Mouse (Mus musculus) CD8-positive naive resting alpha-beta T cell, adult 2 months (primary cell): ENCODE data around the gene Gm28230.

Source experiments
- DNase-seq, 2 experiments: peaks; one replicate each; pipeline ENCODE4 v3.0.0; 2022; ENCODE audit warnings: low read depth in 2 of 2, low spot score in 2 of 2

Gm28230 gene

GRCm38 (mm10) chr2:74722949-74723348, 3.6 kb upstream of the Gm28230 start:
- no peak for DNase-seq

- DNase-seq: no peak
These were observed 2.1 kb upstream of the Gm28230 start for GRCm38 (mm10) chr2:74724244-74725015.

DNA sequence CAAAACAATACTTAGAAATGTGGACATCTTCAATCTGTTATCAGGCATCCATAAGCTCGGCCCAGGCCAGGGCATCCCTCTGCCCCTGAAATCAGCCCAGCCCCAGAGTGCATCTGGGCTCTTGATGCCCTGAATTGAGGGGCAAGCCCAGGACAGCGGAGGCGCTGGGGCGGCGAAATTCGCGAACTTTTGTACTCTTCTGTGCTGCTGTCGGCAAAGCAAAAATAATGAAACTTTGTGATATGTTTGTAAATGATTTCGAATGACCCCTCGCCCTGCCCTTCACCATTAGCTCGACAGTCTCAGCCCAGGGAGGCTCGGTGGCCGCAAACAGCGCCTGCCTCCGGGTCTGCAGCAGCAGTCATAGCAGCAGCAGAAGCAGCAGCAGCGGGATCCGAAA, 1.4 kb upstream of the Gm28230 start:
- no peak for DNase-seq

DNA sequence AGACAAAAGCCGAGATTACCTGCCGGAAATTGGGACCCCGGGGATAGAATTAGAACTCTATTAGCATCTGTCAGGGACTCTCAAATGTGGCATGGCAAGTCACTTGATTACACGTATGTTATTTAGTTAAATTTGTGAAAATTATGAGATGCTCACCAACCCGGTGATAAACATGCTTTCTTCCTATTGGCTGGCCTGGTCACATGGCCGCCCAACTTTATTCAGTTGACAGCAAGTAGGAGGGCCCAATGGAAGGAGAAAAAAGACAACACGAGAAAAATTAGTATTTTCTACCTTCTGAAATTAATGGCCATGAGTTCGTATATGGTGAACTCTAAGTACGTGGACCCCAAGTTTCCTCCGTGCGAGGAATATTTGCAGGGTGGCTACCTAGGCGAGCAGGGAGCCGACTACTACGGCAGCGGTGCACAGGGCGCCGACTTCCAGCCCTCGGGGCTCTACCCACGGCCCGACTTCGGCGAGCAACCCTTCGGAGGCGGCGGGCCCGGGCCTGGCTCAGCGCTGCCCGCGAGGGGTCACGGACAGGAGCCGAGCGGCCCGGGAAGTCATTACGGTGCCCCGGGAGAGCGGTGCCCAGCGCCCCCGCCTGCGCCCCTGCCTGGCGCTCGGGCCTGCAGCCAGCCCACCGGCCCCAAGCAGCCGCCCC, 578 bp downstream of the Gm28230 start:
- no peak for DNase-seq

GRCm38 (mm10) chr2:74727640-74728302, 1.2 kb downstream of the Gm28230 start:
- DNase-seq: no peak

DNA sequence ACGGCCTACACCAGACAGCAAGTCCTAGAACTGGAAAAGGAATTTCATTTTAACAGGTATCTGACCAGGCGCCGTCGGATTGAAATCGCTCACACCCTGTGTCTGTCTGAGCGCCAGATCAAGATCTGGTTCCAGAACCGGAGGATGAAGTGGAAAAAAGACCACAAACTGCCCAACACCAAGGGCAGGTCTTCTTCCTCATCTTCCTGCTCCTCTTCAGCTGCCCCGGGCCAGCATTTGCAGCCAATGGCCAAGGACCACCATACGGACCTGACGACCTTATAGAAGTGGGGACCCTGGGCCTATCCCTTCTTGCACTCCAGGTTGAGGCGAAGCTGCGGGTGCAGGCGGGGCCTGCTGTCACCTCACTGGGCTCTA, 1.8 kb downstream of the Gm28230 start:
- DNase-seq: no peak

GRCm38 (mm10) chr2:74730331-74730730, 3.8 kb downstream of the Gm28230 start:
- DNase-seq: no peak

DNA sequence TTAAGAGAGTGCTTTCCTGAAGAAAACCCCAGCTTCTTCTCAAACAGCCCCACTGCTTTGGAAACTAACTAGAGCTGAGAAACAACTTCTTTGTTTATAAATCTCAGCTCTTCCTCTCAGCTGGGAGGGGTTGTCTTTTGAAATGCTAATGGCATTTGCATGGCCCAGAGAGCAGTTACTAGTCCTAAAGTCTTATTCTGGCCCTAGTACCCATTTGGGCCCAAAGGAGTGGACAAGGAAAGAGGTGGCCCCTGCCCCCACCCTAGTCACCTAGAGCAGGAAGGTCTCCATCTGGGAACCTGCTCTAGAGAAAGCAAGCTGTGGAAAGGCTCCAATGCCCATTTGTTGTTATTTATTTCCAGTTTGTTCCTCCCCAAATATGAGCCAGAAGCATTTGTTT, 4.5 kb downstream of the Gm28230 start:
- DNase-seq: no peak

DNA sequence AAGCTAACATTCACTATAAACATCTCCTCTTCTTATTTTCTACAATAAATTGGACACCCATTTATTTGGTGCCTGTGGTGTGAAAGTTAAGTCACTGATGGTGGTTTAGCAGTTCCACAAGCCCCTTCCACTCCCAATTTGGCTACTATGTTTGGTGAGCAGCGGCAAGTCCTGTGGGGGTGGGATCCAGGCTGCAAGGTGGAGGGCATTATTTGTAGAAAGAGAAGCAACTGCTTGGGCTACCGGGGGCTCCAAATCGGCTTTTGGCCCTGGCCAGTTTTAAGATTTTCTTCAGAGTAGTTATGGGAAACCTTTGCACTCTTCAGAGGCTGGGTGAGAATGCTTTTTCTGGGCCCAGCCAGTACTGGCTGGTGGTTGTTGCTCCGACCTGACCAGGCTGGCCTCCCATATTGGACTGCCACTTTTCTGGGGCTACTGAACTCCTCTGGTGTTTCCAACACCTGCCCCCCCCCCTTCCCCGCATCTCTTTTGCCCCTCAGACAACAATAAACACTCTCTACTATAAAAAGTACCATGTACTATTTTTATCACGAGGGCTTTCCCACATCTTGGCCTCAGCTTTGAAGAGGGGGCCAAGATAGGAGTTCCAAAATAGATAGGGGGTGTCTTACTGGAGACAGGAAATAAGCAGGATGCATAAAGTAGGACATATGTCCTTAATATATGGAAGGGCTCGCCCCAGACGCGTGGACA, 5.4 kb downstream of the Gm28230 start:
- no peak for DNase-seq

DNA sequence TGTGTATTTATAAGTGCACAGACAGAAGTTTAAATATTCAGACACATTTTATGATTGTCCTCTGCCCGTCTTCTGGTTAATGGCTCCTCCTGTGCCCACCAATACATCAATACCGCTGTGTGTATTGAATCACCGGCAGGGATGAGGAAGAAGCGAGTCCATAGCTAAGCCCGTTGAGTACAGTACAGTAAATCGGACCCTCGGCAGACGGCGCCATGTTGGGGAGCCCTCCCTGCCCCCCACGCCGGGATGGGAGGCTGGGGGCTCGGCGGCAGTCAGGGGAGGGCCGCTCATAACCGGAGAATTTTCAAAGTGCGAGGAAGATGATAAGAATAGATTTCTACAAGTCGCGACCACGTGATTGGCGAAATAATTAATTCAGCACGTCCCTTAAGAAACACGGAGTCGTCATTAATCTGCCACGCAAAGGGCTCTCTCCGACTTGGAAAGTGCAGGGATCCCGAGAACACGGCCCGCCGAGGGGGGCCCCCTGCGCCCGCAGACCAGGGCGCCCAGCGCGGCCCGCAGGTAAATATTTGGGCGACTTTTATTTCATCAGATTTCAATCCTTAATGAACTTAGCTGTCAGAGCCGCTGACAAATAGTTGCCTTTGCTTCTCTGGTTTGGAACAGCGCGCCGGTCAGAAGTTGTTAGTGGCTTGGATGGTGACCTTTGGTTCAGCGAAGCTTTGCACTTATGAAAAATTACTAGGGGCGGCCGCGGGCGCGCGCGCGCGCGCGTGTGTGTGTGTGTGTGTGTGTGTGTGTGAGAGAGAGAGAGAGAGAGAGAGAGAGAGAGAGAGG, 6.2 kb downstream of the Gm28230 start:
- no peak for DNase-seq

- no peak for DNase-seq
These were observed 6.8 kb downstream of the Gm28230 start for GRCm38 (mm10) chr2:74733317-74733661.

- no peak for DNase-seq
These were observed 7.2 kb downstream of the Gm28230 start for GRCm38 (mm10) chr2:74733765-74734164.

DNA sequence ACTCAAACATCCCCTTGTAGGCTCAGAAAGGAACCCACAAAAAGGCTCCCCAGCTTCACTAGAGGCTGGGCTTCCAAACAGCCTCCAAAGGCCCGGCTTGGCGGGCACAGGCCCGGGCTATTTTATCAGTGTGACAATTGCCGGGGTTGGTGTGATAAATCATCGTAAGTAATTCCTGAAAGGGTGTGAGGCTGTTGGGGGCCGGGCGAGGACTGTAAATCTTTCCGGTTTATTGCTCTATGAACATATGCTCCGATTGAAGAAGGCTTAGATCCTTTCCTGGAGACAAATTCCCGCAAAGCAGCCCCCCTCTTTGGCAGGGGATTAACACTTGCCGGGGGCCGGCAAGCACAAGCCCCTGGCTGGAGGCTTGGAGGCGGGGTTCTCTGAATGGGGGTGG, 7.9 kb downstream of the Gm28230 start:
- DNase-seq: no peak

DNA sequence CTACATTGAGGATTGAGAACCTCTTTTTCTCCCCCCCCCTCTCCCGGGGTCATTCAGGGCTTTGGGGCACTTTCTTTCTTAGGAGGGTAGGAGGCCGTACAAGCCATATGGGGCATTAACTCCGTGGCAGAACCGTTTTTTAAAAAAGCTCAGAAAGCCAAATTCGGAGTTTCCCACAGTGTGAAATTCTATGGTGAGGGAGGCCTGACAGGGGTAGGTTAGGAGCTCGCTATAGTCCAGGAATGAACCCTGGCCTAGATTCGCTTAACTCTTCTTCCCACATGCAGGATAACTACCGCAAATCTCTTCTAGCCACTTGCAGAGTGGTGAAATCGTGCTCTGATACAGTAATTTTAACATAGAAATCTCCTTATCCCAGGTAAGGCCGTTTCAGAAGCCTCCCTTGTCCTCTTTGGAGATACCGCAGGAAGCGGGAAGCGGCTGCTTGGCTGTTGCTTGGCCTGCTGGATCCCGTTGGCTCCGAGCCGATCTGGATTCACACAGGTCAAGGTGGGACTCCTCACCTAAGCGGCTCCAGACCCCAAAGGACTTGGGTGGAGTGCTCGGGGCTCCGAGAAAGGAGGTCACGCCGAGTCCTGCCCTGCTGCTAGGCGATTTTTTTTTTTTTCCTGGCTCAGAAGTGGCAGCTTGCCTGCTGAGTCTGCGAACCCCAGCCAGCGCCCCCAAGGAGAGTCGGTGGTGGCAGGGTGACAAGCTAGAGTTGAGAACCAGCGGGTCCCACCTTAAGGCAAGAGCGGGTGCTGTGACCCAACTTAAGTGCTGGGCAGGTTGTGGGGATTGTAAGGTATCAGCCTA, 8.7 kb downstream of the Gm28230 start:
- no peak for DNase-seq

DNA sequence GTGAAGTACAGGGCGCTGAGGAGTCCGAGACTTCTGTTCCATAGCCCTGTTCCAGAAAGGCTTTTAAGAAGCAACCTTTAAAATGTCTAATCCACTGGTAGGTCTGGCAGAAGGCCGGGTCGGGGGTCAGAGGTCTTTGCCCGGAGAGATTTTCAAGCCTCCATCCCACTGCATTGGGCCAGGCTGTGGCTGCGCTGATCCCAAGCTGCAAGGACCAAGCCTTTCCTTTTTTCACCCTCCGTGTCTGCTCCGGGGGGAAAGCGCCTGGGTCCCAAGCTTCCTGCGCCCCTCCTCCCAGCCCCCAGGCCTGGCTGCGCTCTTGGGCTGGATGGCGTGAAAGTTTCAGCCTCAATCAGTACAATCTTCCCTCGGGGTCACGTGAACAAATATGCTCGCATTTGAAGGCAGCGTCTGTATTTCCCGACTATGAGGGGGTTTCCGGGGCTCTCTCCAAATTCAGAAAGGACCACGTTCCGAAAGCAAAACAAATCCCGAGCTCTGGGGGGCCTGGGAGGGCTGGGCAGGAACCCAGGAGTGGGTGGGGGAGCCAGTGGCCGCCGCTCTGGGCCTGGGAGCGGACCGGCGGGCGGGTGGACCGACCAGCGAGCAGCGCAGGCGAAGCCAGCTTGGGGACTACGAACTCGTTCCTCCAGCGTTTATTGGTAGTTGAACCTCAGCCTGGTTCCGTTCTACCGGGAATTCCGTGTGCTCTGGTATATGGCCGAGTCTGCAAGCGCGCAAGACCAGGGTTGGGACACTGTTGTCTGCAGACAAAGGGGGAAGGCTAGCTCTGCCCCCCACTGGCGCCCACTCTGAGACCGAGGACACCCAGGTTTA, 9.5 kb downstream of the Gm28230 start:
- no peak for DNase-seq

GRCm38 (mm10) chr2:74736688-74737577, 10.4 kb downstream of the Gm28230 start:
- DNase-seq: no peak

- no peak for DNase-seq
These were observed 11.1 kb downstream of the Gm28230 start for GRCm38 (mm10) chr2:74737578-74738070.
